Mouse (Mus musculus) megakaryocyte, embryonic 14.5 days (primary cell): ENCODE data around the gene Sh3rf1. TPM values are rescaled to one million over a fixed set of nuclear protein-coding genes. Genes with fewer than 3 reads are reported as not detected.

Source experiments
- H3K27me3 ChIP-seq: replicated peaks from 2 replicates; pipeline ENCODE3; 2012; ENCODE audit warnings: inconsistent platforms
- H3K36me3 ChIP-seq: replicated peaks from 2 replicates; pipeline ENCODE3; 2012; ENCODE audit warnings: low read length, inconsistent platforms, mixed read lengths
- H3K4me1 ChIP-seq: 2 replicates; pipeline ENCODE4 v1.6.1; 2012; ENCODE audit warnings: inconsistent platforms
- H3K4me3 ChIP-seq: replicated peaks from 2 replicates; pipeline ENCODE3; 2012; ENCODE audit warnings: moderate library complexity, mild to moderate bottlenecking, inconsistent platforms
- H3K9me3 ChIP-seq: 2 replicates; pipeline ENCODE4 v1.6.1; 2012; ENCODE audit warnings: inconsistent platforms
- FLI1 ChIP-seq: IDR thresholded peaks from 2 replicates; pipeline ENCODE4 v1.6.1; 2012; ENCODE audit warnings: low read length, inconsistent platforms, mixed read lengths
- GATA1 ChIP-seq: IDR thresholded peaks from 3 replicates; pipeline ENCODE4 v1.6.1; 2012; ENCODE audit warnings: mixed read lengths, low read length, inconsistent platforms, borderline replicate concordance
- polyA plus RNA-seq: library from polyadenylated mRNA; stranded (reverse); fragments of >175 nt; gene quantifications from 2 replicates; pipeline ENCODE4 v1.2.3, GENCODE M21; 2012; ENCODE audit warnings: low replicate concordance; ENCODE audit not compliant: insufficient read depth

The Sh3rf1 gene
- polyA plus RNA-seq, 1 experiment = 1.3 TPM

GRCm38 (mm10) chr8:61339629-61340028 is 116.0 kb downstream of the Sh3rf1 start:
- H3K4me1 ChIP-seq = no peaks in the 10 kb centered on the region
- TF ChIP-seq FLI1 = no peak
- TF ChIP-seq GATA1 = no peak
- peaks cover 18% of the 10 kb centered on the region for H3K9me3 ChIP-seq
- no peaks in the 10 kb centered on the region for H3K36me3 ChIP-seq
- no peaks in the 10 kb centered on the region for H3K27me3 ChIP-seq
- H3K4me3 ChIP-seq = no peak overlapping the region

- H3K27me3 ChIP-seq = no peaks in the 10 kb centered on the region
- H3K4me3 ChIP-seq = no peak overlapping the region
- TF ChIP-seq GATA1 (no peak), FLI1 (no peak)
- no peaks in the 10 kb centered on the region for H3K4me1 ChIP-seq
- no peaks in the 10 kb centered on the region for H3K36me3 ChIP-seq
- peaks cover 17% of the 10 kb centered on the region for H3K9me3 ChIP-seq
These were observed 116.8 kb downstream of the Sh3rf1 start for GRCm38 (mm10) chr8:61340283-61340984.

GRCm38 (mm10) chr8:61341587-61342441 is 118.1 kb downstream of the Sh3rf1 start:
- H3K27me3 ChIP-seq = no peaks in the 10 kb centered on the region
- H3K4me1 ChIP-seq = no peaks in the 10 kb centered on the region
- H3K36me3 ChIP-seq = no peaks in the 10 kb centered on the region
- H3K9me3 ChIP-seq = 0 out of 2 replicates have a peak, but pooled peaks cover 6% of the 10 kb centered on the region
- no peak overlapping the region for H3K4me3 ChIP-seq
- TF ChIP-seq GATA1 = no peak
- TF ChIP-seq FLI1 = no peak

- 0 out of 2 replicates have a peak, but pooled peaks cover 6% of the 10 kb centered on the region for H3K9me3 ChIP-seq
- H3K4me1 ChIP-seq = no peaks in the 10 kb centered on the region
- no peak overlapping the region for H3K4me3 ChIP-seq
- TF ChIP-seq FLI1 = no peak
- TF ChIP-seq GATA1 = no peak
- no peaks in the 10 kb centered on the region for H3K27me3 ChIP-seq
- no peaks in the 10 kb centered on the region for H3K36me3 ChIP-seq
These were observed 118.9 kb downstream of the Sh3rf1 start for GRCm38 (mm10) chr8:61342473-61343026.

- Histone ChIP-seq H3K36me3 (peaks cover 4% of the 10 kb centered on the region), H3K9me3 (peaks cover 9% of the 10 kb centered on the region)
- no peak for TF ChIP-seq FLI1
- no peak for TF ChIP-seq GATA1
These were observed 120.8 kb downstream of the Sh3rf1 start for GRCm38 (mm10) chr8:61344435-61344834.

GRCm38 (mm10) chr8:61346941-61347340 is 123.3 kb downstream of the Sh3rf1 start:
- Histone ChIP-seq H3K9me3 (peaks cover 6% of the 10 kb centered on the region), H3K36me3 (peaks cover 11% of the 10 kb centered on the region), H3K27me3 (no peaks in the 10 kb centered on the region), H3K4me3 (no peak overlapping the region), H3K4me1 (no peaks in the 10 kb centered on the region)
- TF ChIP-seq FLI1 = no peak
- TF ChIP-seq GATA1 = no peak

More at GRCm38 (mm10) chr8:61344435-61344834, 120.8 kb downstream of the Sh3rf1 start:
- H3K4me1 ChIP-seq = no peaks in the 10 kb centered on the region
- H3K4me3 ChIP-seq = no peak overlapping the region
- H3K27me3 ChIP-seq = no peaks in the 10 kb centered on the region

- Histone ChIP-seq H3K36me3 (peaks cover 11% of the 10 kb centered on the region), H3K27me3 (no peaks in the 10 kb centered on the region), H3K9me3 (peaks cover 6% of the 10 kb centered on the region), H3K4me3 (no peak overlapping the region), H3K4me1 (no peaks in the 10 kb centered on the region)
- TF ChIP-seq GATA1 = no peak
- TF ChIP-seq FLI1 = no peak
These were observed 123.9 kb downstream of the Sh3rf1 start for GRCm38 (mm10) chr8:61347526-61347925.

GRCm38 (mm10) chr8:61348029-61348428 is 124.4 kb downstream of the Sh3rf1 start:
- H3K9me3 ChIP-seq = peaks cover 6% of the 10 kb centered on the region
- TF ChIP-seq FLI1 (no peak), GATA1 (no peak)
- no peaks in the 10 kb centered on the region for H3K27me3 ChIP-seq
- no peak overlapping the region for H3K4me3 ChIP-seq
- peaks cover 11% of the 10 kb centered on the region for H3K36me3 ChIP-seq
- H3K4me1 ChIP-seq = no peaks in the 10 kb centered on the region

- H3K36me3 ChIP-seq = peaks cover 11% of the 10 kb centered on the region
- no peaks in the 10 kb centered on the region for H3K27me3 ChIP-seq
- TF ChIP-seq FLI1 (no peak), GATA1 (no peak)
- H3K4me3 ChIP-seq = no peak overlapping the region
- H3K4me1 ChIP-seq = no peaks in the 10 kb centered on the region
- peaks cover 6% of the 10 kb centered on the region for H3K9me3 ChIP-seq
These were observed 124.8 kb downstream of the Sh3rf1 start for GRCm38 (mm10) chr8:61348518-61348917.

- Histone ChIP-seq H3K9me3 (peaks cover 6% of the 10 kb centered on the region), H3K27me3 (no peaks in the 10 kb centered on the region), H3K4me1 (no peaks in the 10 kb centered on the region), H3K4me3 (no peak overlapping the region), H3K36me3 (peaks cover 11% of the 10 kb centered on the region)
- no peak for TF ChIP-seq FLI1
- TF ChIP-seq GATA1 = no peak
These were observed 126.8 kb downstream of the Sh3rf1 start for GRCm38 (mm10) chr8:61350443-61350842.

- H3K4me1 ChIP-seq = no peaks in the 10 kb centered on the region
- peaks cover 11% of the 10 kb centered on the region for H3K36me3 ChIP-seq
- no peak for TF ChIP-seq GATA1
- TF ChIP-seq FLI1 = no peak
- H3K9me3 ChIP-seq = peaks cover 6% of the 10 kb centered on the region
- H3K27me3 ChIP-seq = no peaks in the 10 kb centered on the region
- H3K4me3 ChIP-seq = no peak overlapping the region
These were observed 128.0 kb downstream of the Sh3rf1 start for GRCm38 (mm10) chr8:61351638-61352037.
